Mouse (Mus musculus) left cerebral cortex, postnatal 10 days (tissue): ENCODE measurements at regions not wholly inside any gene's neighbourhood (a gene's known extent, or its start where the extent isn't known, plus 50 kb on each side); places are given as distances from the start of the nearest gene placed in this dataset.
"Not testable (repeated sequence)": the region's sequence is repeated elsewhere in the genome, so short reads cannot be mapped to it uniquely, and the experiment has no call there.

Experiments used
- DNase-seq, 2 experiments: peaks; one replicate each; pipeline ENCODE4 v3.0.0; 2021 to 2022; ENCODE audit warnings: low spot score in 2 of 2, mixed read lengths in 1 of 2; ENCODE audit errors: extremely low spot score in 1 of 2
- intact Hi-C: fragments of 180-260 bp; cut with DNase I; formaldehyde crosslinking; loops from one replicate; pipeline ENCODE4 v1.15.1; 2025

DNA sequence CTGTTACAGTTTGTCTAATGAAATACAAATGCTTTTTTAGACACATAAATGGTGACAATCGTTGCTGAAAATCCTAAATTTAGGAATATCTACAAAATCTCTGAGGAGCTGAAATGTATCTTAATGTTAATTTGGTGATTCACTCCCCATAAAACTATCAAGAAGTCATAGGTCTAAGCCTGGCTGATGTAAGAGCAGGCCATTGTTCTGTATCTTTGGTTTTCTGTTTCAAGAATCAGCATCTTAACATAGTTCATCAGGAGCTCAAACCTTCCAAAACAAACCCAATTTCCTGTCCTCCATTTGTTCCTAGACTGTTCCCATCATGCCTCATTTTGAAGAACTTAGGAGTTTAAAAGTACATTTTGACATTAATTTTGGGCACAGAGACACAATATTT, 128.5 kb upstream of the Ghr start:
- no peak for DNase-seq
- intact Hi-C loops: no loop called here

DNA sequence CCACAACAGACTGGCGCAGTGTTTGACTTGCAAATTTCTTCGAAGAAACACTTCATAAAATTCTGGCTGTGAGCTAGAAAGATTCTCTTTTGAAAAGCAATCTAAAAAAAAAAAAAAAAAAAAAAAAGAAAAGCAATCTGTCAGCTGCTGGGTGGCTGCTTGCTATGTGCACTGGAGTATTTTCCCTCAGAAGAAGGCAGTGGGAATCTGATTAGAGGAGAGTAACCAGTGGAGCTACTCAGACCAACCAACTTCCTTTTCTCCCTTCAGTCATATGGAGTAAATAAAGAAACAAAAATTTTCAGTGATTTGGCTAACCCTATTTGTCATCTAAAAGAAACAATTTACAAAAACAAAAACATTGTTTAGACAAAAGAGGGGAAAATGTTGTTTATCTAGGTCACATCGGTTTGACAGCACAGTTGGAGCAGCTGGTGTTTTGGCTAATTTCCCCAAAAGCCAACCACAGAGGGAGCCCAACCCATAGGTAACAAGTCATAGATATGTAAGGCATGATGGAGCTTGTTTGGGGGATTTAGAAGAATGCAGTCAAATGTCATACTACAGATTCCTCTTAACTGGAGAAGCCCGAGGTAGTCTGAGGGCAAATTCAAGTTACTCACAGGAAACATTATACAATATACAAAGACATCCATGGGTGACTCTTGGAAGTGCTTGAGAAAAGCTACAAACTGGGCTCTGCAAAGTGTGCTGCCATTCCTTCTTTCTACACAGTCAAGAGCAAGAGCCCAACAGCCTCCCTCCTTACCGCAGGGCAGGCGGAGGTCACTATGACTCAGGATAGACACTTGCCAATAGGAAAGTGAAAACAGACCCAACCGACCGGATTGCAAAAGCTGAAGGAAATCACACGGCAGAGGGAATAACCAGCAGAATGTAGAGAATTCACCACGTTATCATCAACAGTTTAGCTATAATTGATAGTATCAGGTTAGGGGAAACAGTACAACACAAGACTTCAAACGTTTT, 124.1 kb upstream of the Ghr start:
- intact Hi-C loops: no loop called here
- DNase-seq: peak in 1 of 2 experiments; percentile 20

DNA sequence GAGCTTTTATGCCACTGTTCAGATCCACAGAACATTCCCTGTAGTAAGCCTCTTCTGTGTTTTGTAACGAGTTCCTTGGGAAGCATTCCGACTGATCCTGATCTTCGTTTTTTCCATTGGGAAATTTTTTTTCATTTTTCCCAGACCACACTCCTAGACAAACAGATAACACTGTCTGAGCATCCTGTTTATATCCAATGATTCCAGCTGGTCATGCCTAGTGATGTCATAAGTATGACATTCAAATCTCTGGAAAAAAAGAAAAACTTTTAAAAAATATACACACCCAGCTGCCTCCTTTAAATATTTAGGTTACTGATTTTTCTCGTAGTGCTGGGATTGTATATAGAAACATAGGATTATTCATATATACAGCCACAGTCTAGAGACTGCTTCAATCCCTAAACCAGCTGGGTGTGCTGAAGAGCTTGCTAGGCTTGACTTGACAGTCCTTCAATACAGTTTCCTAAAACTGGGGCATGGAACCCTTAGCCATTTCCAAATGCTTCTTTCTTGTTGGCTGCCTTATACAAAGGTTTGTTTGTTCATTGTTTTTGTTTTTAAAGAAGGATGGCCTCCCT, 116.0 kb upstream of the Ghr start:
- intact Hi-C loops: no loop called here
- no peak for DNase-seq

DNA sequence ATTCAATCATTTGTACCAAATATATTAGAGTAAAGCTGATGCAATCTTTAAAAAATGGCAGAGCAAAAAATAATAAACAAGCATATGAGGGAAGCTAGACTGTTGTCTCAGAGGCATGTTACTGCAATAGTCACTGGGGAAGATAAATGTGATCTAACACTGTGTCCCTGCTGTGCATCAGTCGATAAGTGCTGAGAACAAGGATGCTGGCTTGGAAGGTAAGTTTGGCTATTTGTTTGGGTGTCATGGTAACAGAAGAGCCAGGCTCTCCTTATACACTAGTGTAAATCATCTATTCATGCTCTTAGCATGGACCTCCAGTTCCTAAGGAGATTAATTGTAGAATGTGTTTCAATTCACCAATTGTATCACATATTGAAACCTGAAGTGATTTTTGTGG, 102.0 kb upstream of the Ghr start:
- DNase-seq: no peak
- intact Hi-C loops: no loop called here

DNA sequence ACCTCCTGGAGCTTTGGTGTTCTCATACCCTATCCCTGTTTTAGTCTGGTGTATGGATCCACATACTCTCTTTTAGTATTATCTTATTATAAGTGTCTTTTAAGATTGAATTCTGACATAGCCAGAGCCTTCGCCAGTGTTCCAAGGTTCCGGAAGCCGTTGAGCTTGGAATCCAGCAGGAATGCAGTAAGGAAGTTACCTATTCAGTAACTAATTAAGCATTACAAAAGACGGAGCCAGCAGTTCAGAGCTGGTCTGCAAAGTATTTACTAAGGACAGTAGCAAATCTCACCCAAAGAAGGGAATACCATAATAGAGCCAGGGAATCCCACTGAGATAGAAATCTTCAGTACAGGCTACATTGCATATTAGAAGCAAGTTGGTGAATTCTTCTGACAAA, 93.7 kb upstream of the Ghr start:
- intact Hi-C loops, DNase-seq: not testable (repeated sequence)

DNA sequence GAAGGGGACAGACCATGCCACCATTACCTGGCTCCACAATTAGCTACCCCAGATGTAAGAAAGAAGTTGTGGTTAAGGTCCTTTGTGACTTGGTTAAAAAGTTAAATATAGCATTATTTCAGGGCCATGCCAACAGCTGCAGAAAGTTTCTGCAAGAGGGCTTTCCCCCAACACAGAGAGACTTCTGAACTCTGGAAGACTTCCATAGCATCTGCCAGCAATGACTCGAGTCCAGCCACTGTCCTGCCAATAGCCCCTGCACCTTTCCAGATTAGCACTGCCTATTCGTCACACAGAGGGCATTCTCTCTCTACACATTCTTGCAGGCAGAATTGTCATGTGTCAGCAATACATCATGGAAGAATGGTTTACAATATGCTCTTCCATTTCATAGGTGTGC, 89.3 kb upstream of the Ghr start:
- intact Hi-C loops: no loop called here
- DNase-seq: no peak

DNA sequence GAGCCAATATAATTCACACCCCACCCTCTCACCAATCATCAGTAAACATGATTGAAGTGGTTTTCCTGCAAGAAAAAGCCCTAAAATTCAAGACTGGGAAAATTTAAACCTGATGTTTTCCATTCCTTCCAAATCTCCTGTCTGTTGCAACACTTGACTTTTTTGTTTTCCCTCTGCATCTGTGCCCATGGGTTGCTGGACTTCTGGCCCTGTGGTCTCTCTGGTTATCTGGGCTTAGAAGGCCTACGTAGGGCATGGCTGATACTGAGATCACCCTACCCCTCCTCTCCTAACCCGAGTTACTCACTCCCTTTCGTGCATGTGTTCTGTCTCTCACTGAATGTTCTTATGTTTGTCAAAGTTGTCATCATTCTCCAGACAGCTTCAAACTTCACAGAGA, 87.9 kb upstream of the Ghr start:
- DNase-seq: no peak
- intact Hi-C loops: no loop called here

DNA sequence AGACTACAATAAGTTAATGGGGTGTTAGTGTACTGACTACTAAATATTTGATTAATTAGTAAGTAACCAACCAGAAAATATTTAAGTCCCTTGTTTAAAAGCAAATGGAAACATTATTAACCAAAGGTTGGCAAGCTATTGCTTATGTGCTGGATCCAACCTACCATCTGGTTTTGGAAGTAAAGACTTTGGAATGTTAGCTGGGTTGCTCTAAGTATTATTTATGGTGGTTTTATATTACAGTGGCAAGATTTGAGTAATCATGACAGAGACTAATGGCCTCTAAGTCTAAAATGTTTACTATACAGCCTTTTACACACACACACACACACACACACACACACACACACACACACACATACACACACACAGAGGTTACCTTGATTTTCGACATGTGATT, 86.1 kb upstream of the Ghr start:
- intact Hi-C loops: no loop called here

DNA sequence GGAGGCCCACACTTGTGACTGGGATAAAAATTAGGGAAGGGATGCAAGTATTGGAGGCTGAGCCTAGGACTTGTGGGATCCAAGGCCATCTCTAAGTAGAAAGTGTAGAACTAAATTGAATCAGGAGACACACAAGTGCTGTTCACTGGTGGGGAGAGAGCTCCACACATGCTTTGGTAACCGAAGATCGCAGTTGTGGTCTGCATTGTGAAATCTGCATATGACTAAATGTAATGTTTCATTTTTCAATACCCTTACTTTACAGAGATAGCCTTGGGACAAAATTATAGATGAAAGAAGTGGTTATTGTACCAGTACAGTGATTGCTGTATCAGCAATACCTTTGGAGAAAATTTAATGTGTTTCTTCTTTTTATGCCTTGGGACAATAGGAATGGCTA, 85.6 kb upstream of the Ghr start:
- no peak for DNase-seq
- intact Hi-C loops: no loop called here

More for the DNA sequence above, 86.1 kb upstream of the Ghr start:
- DNase-seq: no peak

DNA sequence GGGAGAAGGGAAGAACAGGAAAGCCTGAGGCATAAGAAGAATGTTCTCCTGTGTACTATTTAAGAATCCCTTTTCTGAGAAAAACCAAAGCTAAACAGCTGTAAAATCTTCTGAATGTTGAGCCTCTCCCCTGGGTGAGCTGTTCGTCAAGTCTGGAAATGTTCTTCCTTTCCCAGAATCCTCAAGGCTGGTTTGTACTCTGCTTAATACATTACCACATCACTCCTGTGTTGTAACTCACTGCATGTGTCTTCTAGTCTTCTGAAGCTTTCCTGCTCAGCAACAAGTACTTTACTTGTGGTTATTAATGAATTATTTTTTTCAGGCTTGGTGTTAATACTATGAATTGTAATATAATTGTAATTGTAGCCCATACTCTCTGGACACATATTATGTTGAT, 65.4 kb upstream of the Ghr start:
- intact Hi-C loops: no loop called here
- DNase-seq: no peak

DNA sequence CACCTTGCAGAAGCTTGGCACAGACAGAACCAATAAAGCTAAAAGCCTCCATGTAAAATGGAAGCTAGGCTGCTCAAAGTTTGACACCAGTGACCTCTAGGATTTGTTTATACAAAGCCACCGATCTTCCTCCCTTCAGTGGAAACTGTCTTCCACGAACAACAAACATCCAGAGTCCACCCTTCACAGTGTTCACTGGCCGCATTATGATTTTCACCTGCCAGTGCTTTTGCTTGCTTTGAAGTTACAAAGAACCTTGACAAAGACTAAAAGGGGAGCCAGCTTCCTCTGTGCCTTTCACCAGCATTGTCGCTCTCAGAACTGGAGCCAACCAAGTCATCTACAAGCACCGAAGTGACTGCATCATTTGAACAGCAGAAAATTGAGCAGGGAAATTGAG, 56.8 kb upstream of the Ghr start:
- DNase-seq: no peak
- intact Hi-C loops: no loop called here
